Mouse (Mus musculus): ENCODE measurements around the gene Prelid1.

Gene Prelid1

DNA sequence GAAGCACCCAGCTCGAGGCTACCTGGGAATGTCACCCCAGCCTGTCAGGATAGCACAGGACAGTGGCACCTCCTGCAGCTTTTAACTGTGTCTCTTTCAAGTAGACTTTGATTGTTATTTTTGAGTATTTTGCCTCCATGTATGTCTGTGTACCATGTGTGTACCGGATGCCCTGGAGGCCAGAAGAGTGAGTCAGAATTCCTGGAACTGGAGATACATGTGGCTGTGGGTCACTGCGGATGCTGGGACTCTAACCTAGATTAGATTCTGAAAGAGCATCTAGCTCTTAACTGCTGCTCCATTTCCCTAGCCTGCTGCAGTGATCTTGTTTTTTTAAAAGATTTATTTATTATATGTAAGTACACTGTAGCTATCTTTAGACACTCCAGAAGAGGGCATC lies 12.0 kb downstream of the Prelid1 start:
- DNase-seq (ENCODE audit: low read depth): no peak

- DNase-seq (ENCODE audit: low read depth): no peak
Observed at GRCm38 (mm10) chr13:55335701-55336100, 15.4 kb downstream of the Prelid1 start.

GRCm38 (mm10) chr13:55337341-55337975 lies 17.2 kb downstream of the Prelid1 start:
- no peak for DNase-seq (ENCODE audit: low read depth)

GRCm38 (mm10) chr13:55338131-55339054 lies 18.1 kb downstream of the Prelid1 start:
- no peak for DNase-seq (ENCODE audit: low read depth)

- peak; percentile 85 for DNase-seq (ENCODE audit: low read depth)
Observed at GRCm38 (mm10) chr13:55339259-55339658, 19.0 kb downstream of the Prelid1 start.

DNA sequence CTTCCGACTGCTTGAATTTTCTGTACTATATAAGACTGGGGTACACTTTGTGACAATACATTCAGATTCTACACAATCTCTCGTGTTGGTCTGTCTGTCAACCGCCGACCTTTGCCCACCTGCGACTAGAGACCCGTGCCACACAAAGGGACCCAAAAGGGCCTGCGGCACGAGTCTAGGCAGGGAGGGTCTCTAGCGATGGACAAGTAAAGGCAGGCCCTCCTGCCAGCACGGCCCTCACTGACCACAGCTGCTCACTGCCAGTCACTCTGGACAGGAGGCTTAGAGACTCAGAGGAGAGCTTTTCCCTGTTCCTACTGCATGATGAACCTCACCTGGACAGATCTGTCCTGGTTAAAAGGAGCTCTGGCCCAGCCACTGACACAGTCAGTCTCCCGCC lies 22.2 kb downstream of the Prelid1 start:
- no peak for DNase-seq (ENCODE audit: low read depth)

GRCm38 (mm10) chr13:55344286-55344685 lies 24.0 kb downstream of the Prelid1 start:
- DNase-seq (ENCODE audit: low read depth): no peak

- DNase-seq (ENCODE audit: low read depth): no peak
Observed at GRCm38 (mm10) chr13:55346745-55347144, 26.4 kb downstream of the Prelid1 start.

GRCm38 (mm10) chr13:55361145-55361544 lies 40.8 kb downstream of the Prelid1 start:
- DNase-seq (ENCODE audit: low read depth): no peak

DNA sequence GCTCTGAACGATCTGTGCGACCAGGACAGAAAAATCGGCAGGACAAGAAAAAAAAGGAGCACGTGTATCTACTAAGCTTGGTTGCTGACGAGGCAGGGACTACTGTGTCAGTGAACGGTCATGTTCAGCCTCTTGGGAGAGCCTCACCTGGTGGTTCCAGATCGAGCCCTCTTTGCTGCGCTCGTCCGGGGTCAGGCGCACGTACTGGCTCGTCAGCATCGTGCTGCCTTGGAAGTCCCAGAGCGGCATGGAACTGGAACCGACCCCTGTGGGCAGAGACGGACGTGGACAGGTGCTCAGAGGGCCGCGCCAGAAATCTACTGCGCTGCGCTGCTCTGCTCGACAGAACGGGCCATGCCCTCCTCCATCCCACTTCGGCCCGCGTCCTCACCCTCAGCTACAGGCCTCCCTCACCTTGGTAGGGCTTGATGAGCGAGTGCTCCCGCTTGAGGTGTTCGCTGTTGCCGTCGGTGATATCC lies 41.7 kb downstream of the Prelid1 start:
- no peak for DNase-seq (ENCODE audit: low read depth)

- DNase-seq (ENCODE audit: low read depth): peak; percentile 97
Observed at GRCm38 (mm10) chr13:55362453-55363060, 42.3 kb downstream of the Prelid1 start, which contains the start of gene Lman2. Gene Lman2 (minus strand): TSS chr13:55362783.

- peak; percentile 17 for DNase-seq (ENCODE audit: low read depth)
Observed at GRCm38 (mm10) chr13:55368401-55368800, 48.1 kb downstream of the Prelid1 start.

- DNase-seq (ENCODE audit: low read depth): peak; percentile 87
Observed at GRCm38 (mm10) chr13:55369531-55370114, 49.3 kb downstream of the Prelid1 start, which contains the start of gene Rgs14. Gene Rgs14 (plus strand): TSS chr13:55369732.

GRCm38 (mm10) chr13:55370234-55370633 lies 49.9 kb downstream of the Prelid1 start:
- no peak for DNase-seq (ENCODE audit: low read depth)

GRCm38 (mm10) chr13:55371007-55371681 lies 50.8 kb downstream of the Prelid1 start:
- DNase-seq (ENCODE audit: low read depth): no peak

DNA sequence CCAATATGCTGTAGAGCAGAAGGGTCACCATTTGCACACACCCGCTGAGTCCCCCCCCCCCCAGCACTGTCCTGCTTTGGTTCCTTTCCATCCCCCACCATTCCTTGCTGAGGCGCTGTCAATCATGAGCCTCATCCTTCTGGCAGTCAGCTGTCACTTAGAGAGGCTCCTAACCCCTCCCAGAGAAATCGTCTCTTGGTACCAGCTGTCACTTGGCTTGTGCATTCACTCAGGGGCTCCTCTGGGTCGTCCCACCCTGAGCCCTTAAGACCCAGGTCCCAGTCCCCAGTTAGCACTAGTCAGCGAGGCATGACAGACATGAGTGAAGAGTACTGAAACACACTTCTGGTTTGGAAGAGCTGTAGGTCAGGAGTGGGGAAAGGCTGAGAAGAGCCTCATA lies 51.4 kb downstream of the Prelid1 start:
- DNase-seq (ENCODE audit: low read depth): no peak

DNA sequence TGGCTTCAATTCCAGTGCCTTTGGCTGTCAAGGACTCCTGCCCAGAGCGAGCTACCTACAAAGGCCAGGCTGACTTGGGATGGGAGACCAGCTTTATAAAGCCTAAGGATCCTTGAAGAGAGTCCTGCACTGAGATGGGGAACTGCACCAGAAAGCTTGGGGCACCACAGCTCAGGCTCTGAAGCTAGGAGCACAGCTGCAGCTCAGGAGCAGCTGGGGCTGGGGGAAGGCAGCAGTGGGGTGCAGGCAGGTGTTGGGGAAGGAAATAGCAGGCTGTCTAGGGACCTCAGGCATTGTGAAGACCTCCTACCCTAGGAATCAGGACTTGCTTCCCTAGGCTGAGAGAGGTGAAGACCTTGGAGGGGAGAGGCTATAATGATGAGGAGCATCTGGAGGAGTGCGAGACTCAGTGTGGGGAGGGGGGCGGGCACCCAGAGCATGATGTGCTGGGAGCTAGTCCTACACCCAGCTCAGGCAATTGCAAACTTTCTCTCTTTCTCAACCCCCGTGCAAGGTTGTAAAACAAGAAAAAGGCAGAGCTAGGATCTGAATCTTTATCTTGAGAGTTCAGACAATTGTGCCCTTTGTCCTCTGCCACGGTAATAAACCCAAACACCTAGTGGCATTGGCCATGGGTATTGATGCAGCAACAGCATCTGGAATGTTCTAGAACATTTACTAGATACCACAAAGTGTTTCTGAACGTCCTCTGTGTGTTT lies 54.1 kb downstream of the Prelid1 start:
- no peak for DNase-seq (ENCODE audit: low read depth)

All from induced T-regulatory cell, adult 2 months (primary cell).